Comparison of ENCODE assay signal across 22 mouse cellular contexts in genomic region chr19:52442523-52442922, GRCm38 (mm10).
DNase-seq lines count a peak whose midpoint lies in the region; ATAC-seq and TF ChIP-seq lines count a peak whose summit lies in the region.
"Had no signal": no experiment of that assay in that cellular context is flagged by ENCODE, and none has a peak within 500 bp of the region (broad histone marks: within the 10 kb centered on the region; RNA-seq: fewer than 3 reads in every experiment).

No protein-coding gene starts in this region.

- no peak overlapping the region for H3K4me3 ChIP-seq in lung, embryonic 15.5 days
- no peak overlapping the region for H3K4me3 ChIP-seq in lung, postnatal 0 days (ENCODE audit: low read depth, low read length)
- H3K4me3 ChIP-seq: embryonic facial prominence, embryonic 12.5 days; erythroblast, embryonic 14.5 days; forebrain, embryonic 12.5 days; forebrain, embryonic 15.5 days; hindbrain, embryonic 12.5 days; hindbrain, embryonic 15.5 days had no signal

- 48% methylated on average over 4 of the region's 4 CpGs for WGBS in lung, embryonic 15.5 days
- 50% methylated on average over 4 of the region's 4 CpGs for WGBS in lung, postnatal 0 days

- H3K9ac ChIP-seq in lung, embryonic 15.5 days: no peak overlapping the region
- no peak overlapping the region for H3K9ac ChIP-seq in lung, postnatal 0 days (replicated peaks; ENCODE audit: low read depth)
- H3K9ac ChIP-seq: embryonic facial prominence, embryonic 12.5 days; forebrain, embryonic 12.5 days; forebrain, embryonic 15.5 days; hindbrain, embryonic 12.5 days; hindbrain, embryonic 15.5 days had no signal

- TF ChIP-seq CTCF in lung, postnatal 0 days (IDR thresholded peaks at IDR 0.05): no peak

- no peak overlapping the region for H3K4me2 ChIP-seq in lung, embryonic 15.5 days
- H3K4me2 ChIP-seq in lung, postnatal 0 days (replicated peaks; ENCODE audit: low read depth, low read length): no peak overlapping the region
- H3K4me2 ChIP-seq: embryonic facial prominence, embryonic 12.5 days; forebrain, embryonic 12.5 days; forebrain, embryonic 15.5 days; heart, embryonic 11.5 days; hindbrain, embryonic 12.5 days; hindbrain, embryonic 15.5 days had no signal

- no peak for TF ChIP-seq EP300 in lung, postnatal 0 days (IDR thresholded peaks at IDR 0.05)

- H3K4me1 ChIP-seq in lung, embryonic 15.5 days: no peaks in the 10 kb centered on the region
- no peaks in the 10 kb centered on the region for H3K4me1 ChIP-seq in lung, postnatal 0 days (ENCODE audit: insufficient read depth, low read depth, low read length)
- H3K4me1 ChIP-seq: embryonic facial prominence, embryonic 12.5 days; forebrain, embryonic 12.5 days; forebrain, embryonic 15.5 days; hindbrain, embryonic 12.5 days; hindbrain, embryonic 15.5 days had no signal

- peak; percentile 57; the same call in 1 of the 2 replicates for ATAC-seq in lung, embryonic 15.5 days (ENCODE audit: borderline replicate concordance, extremely low read depth, low FRiP score, low TSS enrichment)
- ATAC-seq in lung, postnatal 0 days: peak; percentile 62
- ATAC-seq: activated CD4-positive, CD25-positive, alpha-beta regulatory T cell, adult 4 months; CD4-positive, CD25-positive, alpha-beta regulatory T cell, adult 4 months; forebrain, embryonic 15.5 days had no signal

- no peak for DNase-seq in lung, postnatal 4 days
- DNase-seq in lung, postnatal 0 days (ENCODE audit: low spot score): peak; percentile 38
- peak; percentile 1 for DNase-seq in lung, postnatal 14 days
- no peak for DNase-seq in layer of hippocampus, postnatal 14 days (ENCODE audit: low spot score in 2 of 2)
- DNase-seq in gastrocnemius, adult 8-10 months (ENCODE audit: low spot score in 2 of 2): no peak
- DNase-seq: adrenal gland, adult 8-10 months; adrenal gland, postnatal 36 days; cerebellum, adult 18-20 months; cerebellum, adult 9-10 months; cerebellum, postnatal 14 days; gastrocnemius, postnatal 10 days; heart, adult 11 months had no signal

- H3K36me3 ChIP-seq in lung, embryonic 15.5 days: no peaks in the 10 kb centered on the region
- H3K36me3 ChIP-seq in lung, postnatal 0 days (ENCODE audit: insufficient read depth, low read length): no peaks in the 10 kb centered on the region
- H3K36me3 ChIP-seq: embryonic facial prominence, embryonic 12.5 days; forebrain, embryonic 12.5 days; forebrain, embryonic 15.5 days; hindbrain, embryonic 12.5 days; hindbrain, embryonic 15.5 days had no signal

- no peaks in the 10 kb centered on the region for H3K9me3 ChIP-seq in lung, embryonic 15.5 days
- no peaks in the 10 kb centered on the region for H3K9me3 ChIP-seq in lung, postnatal 0 days (ENCODE audit: low read length)
- H3K9me3 ChIP-seq: embryonic facial prominence, embryonic 12.5 days; forebrain, embryonic 12.5 days; forebrain, embryonic 15.5 days; hindbrain, embryonic 12.5 days; hindbrain, embryonic 15.5 days had no signal

- no peaks in the 10 kb centered on the region for H3K27me3 ChIP-seq in lung, embryonic 15.5 days
- no peaks in the 10 kb centered on the region for H3K27me3 ChIP-seq in lung, postnatal 0 days (replicated peaks; ENCODE audit: insufficient read depth, low read length)
- H3K27me3 ChIP-seq: embryonic facial prominence, embryonic 12.5 days; forebrain, embryonic 12.5 days; forebrain, embryonic 15.5 days; hindbrain, embryonic 12.5 days; hindbrain, embryonic 15.5 days had no signal

- no peak overlapping the region for H3K27ac ChIP-seq in lung, embryonic 15.5 days
- no peak overlapping the region for H3K27ac ChIP-seq in lung, postnatal 0 days (ENCODE audit: low read length)
- H3K27ac ChIP-seq: embryonic facial prominence, embryonic 12.5 days; forebrain, embryonic 12.5 days; forebrain, embryonic 15.5 days; hindbrain, embryonic 12.5 days; hindbrain, embryonic 15.5 days had no signal

Comparison
In these comparisons a context has a peak if more than half of its experiments do, and no peak if none do; other contexts are left out.
1. DNase-seq: peak in lung, postnatal 0 days (single experiment) and lung, postnatal 14 days (single experiment); none in lung, postnatal 4 days (0 of 2), layer of hippocampus, postnatal 14 days (0 of 2) and gastrocnemius, adult 8-10 months (0 of 2).